In the genomic region with DNA sequence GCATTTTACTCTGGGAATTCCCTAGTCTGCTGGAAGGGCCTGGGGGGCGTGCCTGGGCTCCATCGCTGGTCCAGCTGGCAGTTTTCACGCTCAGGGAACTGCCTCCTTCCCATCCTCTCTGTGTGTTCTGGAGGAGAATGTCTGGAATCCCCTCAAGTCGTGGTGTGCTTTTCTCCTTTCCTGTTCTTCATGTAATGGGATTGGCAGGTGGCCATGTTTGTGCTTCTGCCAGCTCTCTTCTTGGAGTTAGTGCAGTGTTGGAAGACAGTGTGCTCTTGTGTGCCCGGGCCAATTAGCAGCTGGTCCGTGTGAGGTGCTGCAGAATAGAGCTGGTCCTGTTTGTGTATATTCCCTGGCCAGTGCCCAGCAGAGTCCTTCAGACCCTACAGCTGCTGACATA, we compare ENCODE assay signal across 9 mouse cellular contexts.
A peak's percentile ranks its signal among the peaks of the same experiment; 100 is the strongest.
DNase-seq lines count a peak whose midpoint lies in the region; TF ChIP-seq lines count a peak whose summit lies in the region.
"Had no signal": no experiment of that assay in that cellular context is flagged by ENCODE, and none has a peak within 500 bp of the region (broad histone marks: within the 10 kb centered on the region; RNA-seq: fewer than 3 reads in every experiment).

No protein-coding gene starts in this region.

- TF ChIP-seq POLR2A in thymus, adult 2 months (IDR thresholded peaks at IDR 0.05; ENCODE audit: control insufficient read depth, extremely low read depth, insufficient read depth, low read length, poor library complexity), result no peak

- no peaks in the 10 kb centered on the region for H3K27me3 ChIP-seq in thymus, adult 2 months (ENCODE audit: control insufficient read depth, insufficient read depth, low read length)
- H3K27me3 ChIP-seq: liver, embryonic 15.5 days had no signal

- DNase-seq in NIH3T3 (ENCODE audit: low read depth), result peak; percentile 95
- peak; percentile 85 to 87 for DNase-seq in cerebellum, adult 18-20 months
- peak; percentile 83 to 90 for DNase-seq in frontal cortex, postnatal 14 days (ENCODE audit: low spot score in 2 of 2)
- DNase-seq in heart, postnatal 36 days, result peak; percentile 82 to 84
- peak; percentile 94 to 95 for DNase-seq in layer of hippocampus, adult 8-10 months (ENCODE audit: low spot score in 2 of 2)
- DNase-seq in lung, postnatal 25 days (ENCODE audit: low spot score), result peak; percentile 90
- peak; percentile 94 for DNase-seq in testis, postnatal 10 days (ENCODE audit: low spot score)
- DNase-seq in thymus, adult 2 months, result no peak

- peaks cover 42% of the 10 kb centered on the region for H3K36me3 ChIP-seq in thymus, adult 2 months (ENCODE audit: control insufficient read depth, insufficient read depth, low read length)

- 82% methylated on average over 6 of the region's 6 CpGs for WGBS in thymus, adult 2 months

- TF ChIP-seq CTCF in thymus, adult 2 months (IDR thresholded peaks at IDR 0.05; ENCODE audit: borderline replicate concordance, control insufficient read depth, extremely low read depth, insufficient read depth, low read length, poor library complexity), result no peak

- no peak overlapping the region for H3K27ac ChIP-seq in thymus, adult 2 months (ENCODE audit: control insufficient read depth, insufficient read depth, low read length)
- H3K27ac ChIP-seq: liver, embryonic 15.5 days had no signal

- intact Hi-C loops in heart, postnatal 36 days (cut with DNase I), result loop anchor here (5.0 to 10.0 kb wide), 2 partner anchors 40 to 63 kb away; no protein-coding TSS in a partner anchor

- H3K4me3 ChIP-seq in thymus, adult 2 months (ENCODE audit: control insufficient read depth, insufficient read depth, low read length), result no peak overlapping the region
- H3K4me3 ChIP-seq: liver, embryonic 15.5 days had no signal

- no peaks in the 10 kb centered on the region for H3K4me1 ChIP-seq in thymus, adult 2 months (replicated peaks; ENCODE audit: control insufficient read depth, insufficient read depth, low read length)
- H3K4me1 ChIP-seq: liver, embryonic 15.5 days had no signal
